Mouse (Mus musculus) layer of hippocampus, postnatal 10 days (tissue): Measurements from ENCODE around the gene Chmp3. TPM values are rescaled to one million over a fixed set of nuclear protein-coding genes. Genes with fewer than 3 reads are reported as not detected.

Source experiments
- DNase-seq, 2 experiments: peaks; one replicate each; pipeline ENCODE4 v3.0.0; 2021; ENCODE audit warnings: low spot score in 2 of 2
- total RNA-seq, 2 experiments: library from RNA; stranded (reverse); gene quantifications; 2 replicates each; pipeline ENCODE4 v1.2.3; 2021

Chmp3 gene
- total RNA-seq, 2 experiments from 2014 or later, result 78.2 to 78.8 TPM

DNA sequence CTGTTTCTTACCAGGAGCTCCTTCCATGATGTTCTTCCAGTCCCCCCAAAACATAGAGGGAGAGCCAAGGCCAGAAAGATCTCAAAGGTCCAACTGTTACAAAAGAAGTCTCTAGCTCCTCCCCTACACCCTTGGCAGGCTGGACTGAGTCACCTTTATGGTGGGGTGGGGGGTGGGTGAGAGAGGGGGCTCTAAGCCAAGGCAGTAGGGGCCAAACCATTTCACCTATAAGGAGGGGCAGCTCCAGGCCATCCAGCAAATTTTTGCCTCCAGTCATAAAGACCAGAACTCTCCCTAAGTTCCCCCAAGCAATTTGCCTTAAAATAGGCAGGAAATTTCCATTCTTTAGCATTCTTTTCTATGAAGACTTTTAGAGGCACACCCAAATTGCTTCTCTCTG, 65.4 kb downstream of the Chmp3 start:
- no peak for DNase-seq

DNA sequence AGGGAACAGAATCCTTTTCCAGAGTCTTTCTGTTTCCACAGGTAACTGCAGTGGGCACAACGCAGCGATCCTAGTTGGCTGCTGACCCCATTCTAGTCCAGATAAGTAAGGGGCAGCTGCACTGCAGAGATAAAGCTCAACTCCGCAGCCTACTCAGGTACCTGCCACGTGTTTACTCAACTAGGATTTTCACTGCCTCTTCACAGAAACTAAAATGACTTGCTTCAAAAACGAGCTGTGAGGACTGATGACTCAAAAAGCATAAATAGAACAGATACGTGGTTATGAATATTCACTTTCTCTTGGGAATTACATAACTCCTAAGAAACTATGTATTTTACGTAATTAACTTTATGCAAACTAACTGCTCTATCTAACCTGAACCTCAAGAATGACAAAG, 66.4 kb downstream of the Chmp3 start:
- no peak for DNase-seq

DNA sequence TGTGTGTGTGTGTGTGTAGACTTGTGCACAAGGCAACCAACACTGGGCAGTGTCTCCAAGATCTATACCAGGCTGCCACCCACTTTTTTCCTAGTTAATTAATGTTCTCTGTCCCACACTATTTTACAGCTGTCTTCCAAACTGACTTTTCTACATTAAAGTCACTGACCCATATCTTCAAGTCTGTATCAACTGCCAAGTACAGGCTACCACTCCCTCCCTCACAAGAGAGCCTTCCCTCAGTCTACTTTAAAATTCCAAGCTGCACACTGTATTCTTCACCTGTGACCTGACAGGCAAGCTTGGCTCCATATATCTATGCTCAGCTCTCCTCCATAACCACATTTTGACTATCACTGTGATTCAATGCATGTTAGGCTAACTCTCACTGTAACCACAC, 69.6 kb downstream of the Chmp3 start:
- no peak for DNase-seq

DNA sequence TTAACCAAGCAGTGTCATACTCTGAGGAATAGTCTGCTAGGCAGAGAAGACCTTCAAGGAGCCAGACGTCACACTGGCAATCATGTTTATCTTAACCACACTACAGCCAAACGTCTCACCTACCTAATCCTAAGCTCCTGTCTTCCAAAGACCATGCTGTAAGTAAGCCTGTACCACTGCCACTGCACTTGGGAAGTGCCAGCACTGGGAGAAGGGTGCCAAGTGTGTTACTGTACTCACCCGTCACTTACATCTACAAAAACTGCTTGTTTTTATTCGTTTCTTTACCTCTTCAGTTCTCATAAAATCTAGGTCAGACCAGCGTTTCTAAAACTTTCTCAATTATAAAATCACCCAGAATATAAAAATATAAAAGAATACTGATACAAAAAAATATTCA, 73.4 kb downstream of the Chmp3 start:
- no peak for DNase-seq

DNA sequence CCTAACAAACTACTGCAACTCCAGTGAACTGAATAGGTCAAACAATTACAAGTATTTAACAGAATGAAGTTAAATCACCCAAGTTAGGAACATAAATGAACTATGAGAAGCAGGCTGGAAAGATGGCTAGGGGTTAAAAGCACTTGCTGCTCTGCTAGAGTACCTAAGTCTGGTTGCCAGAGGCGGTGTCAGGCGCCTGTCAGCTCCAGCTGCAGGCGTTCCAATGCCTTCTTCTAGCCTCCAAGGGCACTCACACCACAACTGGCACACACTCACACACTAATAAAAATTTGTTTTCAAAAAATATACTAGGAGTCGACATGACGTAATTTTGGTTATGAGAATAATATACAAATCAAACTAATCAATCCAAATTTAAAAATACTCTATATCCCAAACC, 78.0 kb downstream of the Chmp3 start:
- DNase-seq, result no peak

DNA sequence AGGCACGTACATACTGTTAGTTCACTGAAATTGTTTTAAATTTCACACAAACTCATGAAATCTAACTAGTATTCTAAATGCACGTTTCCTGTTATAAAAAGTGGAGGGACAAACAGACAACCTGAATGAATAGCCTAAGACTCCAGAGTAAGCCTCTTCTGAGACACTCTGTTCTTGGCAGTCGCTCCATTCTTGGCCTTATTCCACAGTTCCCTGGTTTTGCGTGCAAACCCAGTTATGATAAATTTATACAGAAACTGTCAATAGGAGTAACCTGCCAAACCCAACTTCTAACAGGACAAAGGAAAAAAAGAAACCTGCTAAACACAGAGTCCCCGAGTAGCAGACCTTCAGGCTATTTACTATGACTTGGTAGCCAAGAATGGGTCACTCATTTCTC, 78.4 kb downstream of the Chmp3 start:
- DNase-seq, result peak; percentile 28 to 31

DNA sequence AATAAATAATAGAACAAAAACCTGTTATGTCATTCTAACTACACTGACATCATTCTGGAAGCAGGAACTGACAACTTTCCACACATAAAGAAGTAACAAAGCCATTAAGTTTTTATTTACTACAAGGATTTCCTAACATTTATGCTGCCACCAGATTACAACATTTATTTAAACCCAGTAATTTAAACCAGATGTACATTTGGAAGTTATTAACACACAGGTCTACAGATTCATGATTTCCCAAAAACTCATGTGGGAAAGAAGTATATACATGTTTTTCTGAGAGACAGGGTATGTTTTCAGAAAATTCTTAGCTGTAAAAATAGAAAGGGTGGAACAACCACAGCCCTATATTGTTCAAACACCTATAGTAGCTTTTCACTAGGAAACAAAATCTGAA, 81.1 kb downstream of the Chmp3 start:
- no peak for DNase-seq

DNA sequence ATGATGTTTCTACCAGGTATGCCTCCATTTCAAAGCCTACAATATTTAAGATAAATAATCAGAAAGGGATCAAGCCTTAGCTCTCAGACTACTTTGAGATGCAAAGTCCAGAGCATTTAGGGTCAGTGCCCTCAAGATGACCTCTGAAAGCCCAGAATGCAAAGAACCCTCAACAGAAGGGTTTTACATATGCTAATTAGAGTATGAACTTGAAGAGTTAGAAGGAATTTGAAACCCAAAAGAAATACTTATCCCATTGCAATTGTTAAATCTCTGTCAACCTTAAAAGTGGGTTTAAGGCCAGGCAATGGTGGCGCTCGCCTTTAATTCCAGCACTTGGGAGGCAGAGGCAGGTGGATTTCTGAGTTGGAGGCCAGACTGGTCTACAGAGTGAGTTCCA, 82.4 kb downstream of the Chmp3 start:
- DNase-seq, result no peak

DNA sequence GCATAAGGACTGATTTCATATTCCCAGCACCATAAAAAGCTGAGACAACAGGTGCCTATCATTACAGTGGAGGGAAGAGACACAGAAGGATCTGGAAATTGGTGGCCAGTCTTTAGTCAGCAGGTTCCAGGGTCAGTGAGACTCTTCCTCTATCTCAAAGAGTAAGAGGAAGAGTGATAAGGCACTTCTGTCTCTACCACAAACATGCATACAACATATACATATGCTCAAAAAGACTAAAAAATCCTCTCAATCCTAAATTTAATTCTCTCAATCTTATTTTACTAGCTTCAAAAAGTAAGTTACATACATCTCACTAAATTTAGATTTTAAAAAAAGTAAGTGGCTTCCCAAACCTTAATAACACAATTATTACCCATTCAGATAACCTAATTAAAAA, 83.7 kb downstream of the Chmp3 start:
- no peak for DNase-seq

DNA sequence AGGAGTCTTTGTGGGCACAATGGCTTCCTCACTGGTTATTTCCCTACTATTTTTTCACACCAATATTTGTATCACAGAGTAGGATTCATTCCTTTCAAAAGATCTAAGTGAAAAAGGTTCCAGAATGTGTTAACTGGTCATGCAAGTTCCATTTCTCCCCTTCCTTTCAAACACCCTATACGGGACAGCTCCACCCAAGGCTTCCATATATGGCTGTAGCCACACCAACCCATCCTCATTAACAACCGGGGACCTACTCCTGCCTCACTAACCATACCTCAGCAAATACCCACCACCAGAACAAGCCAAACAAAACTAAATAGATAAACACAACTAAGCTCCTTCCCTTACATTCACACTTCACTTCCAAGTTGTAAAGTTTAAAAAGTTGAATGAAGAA, 87.6 kb downstream of the Chmp3 start:
- no peak for DNase-seq

DNA sequence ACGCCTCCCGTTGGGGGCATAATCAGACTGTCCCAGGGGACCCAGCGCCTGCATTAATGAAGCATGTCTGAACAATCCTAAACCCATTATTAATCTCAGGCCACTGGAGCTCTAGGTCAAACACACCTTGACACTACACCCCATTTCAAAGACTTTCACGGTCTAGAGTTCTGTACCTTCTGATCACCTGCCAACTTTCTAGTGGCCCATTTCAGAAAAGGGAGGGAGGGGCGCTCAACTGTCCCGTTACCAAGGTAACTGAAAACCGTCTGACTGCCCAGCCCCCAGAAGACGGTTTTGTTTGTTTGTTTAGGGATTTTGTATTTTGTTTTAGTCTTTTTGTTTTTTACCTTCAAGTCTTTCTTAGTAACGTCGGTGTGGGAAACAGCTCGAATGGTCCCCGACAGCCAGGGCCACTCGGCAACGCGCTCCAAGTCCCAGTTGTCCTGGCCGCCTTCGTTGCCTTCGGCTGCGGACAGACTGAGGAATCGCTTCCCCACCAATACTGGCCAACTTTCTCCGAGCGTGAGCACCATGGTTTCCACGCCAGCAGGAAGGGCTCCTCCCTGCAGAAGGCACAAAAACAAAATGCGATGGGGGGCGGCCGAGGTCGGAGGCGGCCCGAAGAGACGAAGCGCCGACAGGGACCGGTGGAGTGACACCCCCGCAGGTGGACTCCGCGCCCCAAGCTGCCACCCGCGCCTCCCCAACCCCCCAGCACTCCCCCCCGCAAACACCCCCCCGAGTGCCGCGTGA, 88.3 kb downstream of the Chmp3 start:
- DNase-seq, result peak; percentile 47 to 61

Other genes with a start within 250 kb of the Chmp3 start
- gene Smyd1, start 221.6 kb upstream of the Chmp3 start, total RNA-seq, result 1 to 10 TPM in 1 of 2 experiments, under 1 TPM in 1; 0.91 to 1.6 TPM
- gene Cd8b1, start 221.0 kb upstream of the Chmp3 start, total RNA-seq, result not detected
- not detected for gene Cd8a, start 170.4 kb upstream of the Chmp3 start, total RNA-seq
- gene Rmnd5a, start 103.2 kb upstream of the Chmp3 start, total RNA-seq, result 10 to 100 TPM; 69.4 to 74.7 TPM
- gene Rnf103, start 49.9 kb upstream of the Chmp3 start, total RNA-seq, result 10 to 100 TPM; 48.5 to 52.0 TPM
- 10 to 100 TPM; 34.6 to 38.9 TPM for gene Kdm3a, start 89.2 kb downstream of the Chmp3 start, total RNA-seq
- 100 to 1,000 TPM; 158 to 166 TPM for gene Reep1, start 163.8 kb downstream of the Chmp3 start, total RNA-seq